Mouse (Mus musculus) limb, embryonic 11.5 days (tissue): ENCODE measurements at regions not wholly inside any gene's neighbourhood (a gene's known extent, or its start where the extent isn't known, plus 50 kb on each side); places are given as distances from the start of the nearest gene placed in this dataset.
"Not testable (repeated sequence)": the region's sequence is repeated elsewhere in the genome, so short reads cannot be mapped to it uniquely, and the experiment has no call there.

Experiments used
- ATAC-seq: fragments of 200-750 bp; cut with Nextera tagmentation; 2 replicates; pipeline ENCODE4 v1.8.0; 2017; ENCODE audit warnings: low read depth; ENCODE audit not compliant: insufficient number of reproducible peaks, low FRiP score, low TSS enrichment
- DNase-seq: peaks from one replicate; pipeline ENCODE4 v3.0.0-alpha.2; 2015; ENCODE audit warnings: low spot score
- H3K27ac ChIP-seq: fragments of 300-500 bp; sonication (generic); replicated peaks from 2 replicates; pipeline ENCODE4 v1.5.1; 2014; ENCODE audit warnings: low read depth, mild to moderate bottlenecking, low read length
- H3K27me3 ChIP-seq: fragments of 300-500 bp; sonication (generic); 2 replicates; pipeline ENCODE4 v1.6.1; 2014; ENCODE audit warnings: mild to moderate bottlenecking, low read length, mixed read lengths; ENCODE audit not compliant: control insufficient read depth, insufficient read depth
- H3K36me3 ChIP-seq: fragments of 300-500 bp; sonication (generic); 2 replicates; pipeline ENCODE4 v1.6.1; 2014; ENCODE audit warnings: mild to moderate bottlenecking, low read length, moderate library complexity, mixed read lengths; ENCODE audit not compliant: control insufficient read depth, insufficient read depth
- H3K4me1 ChIP-seq: fragments of 300-500 bp; sonication (generic); 2 replicates; pipeline ENCODE4 v1.6.1; 2014; ENCODE audit warnings: low read length, mixed read lengths; ENCODE audit not compliant: control insufficient read depth, insufficient read depth
- H3K4me2 ChIP-seq: fragments of 300-500 bp; sonication (generic); 2 replicates; pipeline ENCODE4 v1.6.1; 2014; ENCODE audit warnings: low read depth, mild to moderate bottlenecking, moderate library complexity; ENCODE audit not compliant: severe bottlenecking
- H3K4me3 ChIP-seq: fragments of 300-500 bp; sonication (generic); 2 replicates; pipeline ENCODE4 v1.5.1; 2014; ENCODE audit warnings: low read depth, low read length
- H3K9ac ChIP-seq: fragments of 300-500 bp; sonication (generic); 2 replicates; pipeline ENCODE4 v1.6.1; 2014; ENCODE audit warnings: mild to moderate bottlenecking, low read length
- H3K9me3 ChIP-seq: fragments of 300-500 bp; sonication (generic); 2 replicates; pipeline ENCODE4 v1.6.1; 2016; ENCODE audit warnings: low read length; ENCODE audit not compliant: control insufficient read depth
- WGBS: fragments of 180-500 bp; shearing (Covaris S2); extraction: QIAGEN DNeasy Blood & Tissue Kit; methylation state at CpG from one replicate; pipeline ENCODE4 v1.1.7; 2014; 5-methylcytosine and 5-hydroxymethylcytosine counted together

GRCm38 (mm10) chr8:78127852-78128251, 85.2 kb upstream of the Ttc29 start:
- 27% methylated on average over 2 of the region's 2 CpGs for WGBS
- H3K27ac ChIP-seq: no peak overlapping the region

GRCm38 (mm10) chr8:78129061-78129460, 84.0 kb upstream of the Ttc29 start:
- no peaks in the 10 kb centered on the region for H3K4me1 ChIP-seq
- DNase-seq (no peak), ATAC-seq (no peak)
- no peak overlapping the region for H3K4me3 ChIP-seq
- H3K9me3 ChIP-seq: no peaks in the 10 kb centered on the region
- H3K27me3 ChIP-seq: no peaks in the 10 kb centered on the region
- no peaks in the 10 kb centered on the region for H3K36me3 ChIP-seq
- 77% methylated on average over 5 of the region's 5 CpGs for WGBS
- no peak overlapping the region for H3K27ac ChIP-seq
- no peak overlapping the region for H3K9ac ChIP-seq
- no peak overlapping the region for H3K4me2 ChIP-seq

More at GRCm38 (mm10) chr8:78127852-78128251, 85.2 kb upstream of the Ttc29 start:
- H3K9me3 ChIP-seq: no peaks in the 10 kb centered on the region
- H3K4me1 ChIP-seq: no peaks in the 10 kb centered on the region
- H3K9ac ChIP-seq: no peak overlapping the region
- H3K4me3 ChIP-seq: no peak overlapping the region
- DNase-seq: peak; percentile 65
- H3K27me3 ChIP-seq: no peaks in the 10 kb centered on the region
- no peaks in the 10 kb centered on the region for H3K36me3 ChIP-seq
- ATAC-seq: no peak
- H3K4me2 ChIP-seq: no peak overlapping the region

- ATAC-seq, H3K36me3 ChIP-seq, H3K4me1 ChIP-seq, H3K4me2 ChIP-seq, DNase-seq, H3K27me3 ChIP-seq, H3K9me3 ChIP-seq, H3K9ac ChIP-seq, H3K4me3 ChIP-seq, H3K27ac ChIP-seq: not testable (repeated sequence)
- WGBS: 53% methylated on average over 12 of the region's 15 CpGs
Measured at GRCm38 (mm10) chr8:78139514-78139913, 73.6 kb upstream of the Ttc29 start.

- DNase-seq: no peak
- ATAC-seq: no peak
- Histone ChIP-seq H3K4me1 (no peaks in the 10 kb centered on the region), H3K4me3 (no peak overlapping the region), H3K4me2 (no peak overlapping the region), H3K36me3 (no peaks in the 10 kb centered on the region), H3K9me3 (no peaks in the 10 kb centered on the region), H3K27ac (no peak overlapping the region), H3K9ac (no peak overlapping the region), H3K27me3 (no peaks in the 10 kb centered on the region)
- 88% methylated on average over 6 of the region's 6 CpGs for WGBS
Measured at GRCm38 (mm10) chr8:78147170-78147569, 65.9 kb upstream of the Ttc29 start.

- no peak overlapping the region for H3K9ac ChIP-seq
- H3K4me1 ChIP-seq: no peaks in the 10 kb centered on the region
- H3K27ac ChIP-seq: no peak overlapping the region
- H3K27me3 ChIP-seq: no peaks in the 10 kb centered on the region
- no peaks in the 10 kb centered on the region for H3K36me3 ChIP-seq
- WGBS: 81% methylated on average over 2 of the region's 2 CpGs
- ATAC-seq (no peak), DNase-seq (no peak)
- no peak overlapping the region for H3K4me2 ChIP-seq
- H3K9me3 ChIP-seq: no peaks in the 10 kb centered on the region
- no peak overlapping the region for H3K4me3 ChIP-seq
Measured at GRCm38 (mm10) chr8:78148006-78148405, 65.1 kb upstream of the Ttc29 start.

GRCm38 (mm10) chr8:78154873-78155272, 58.2 kb upstream of the Ttc29 start:
- no peak for DNase-seq
- H3K4me3 ChIP-seq: no peak overlapping the region
- H3K36me3 ChIP-seq: no peaks in the 10 kb centered on the region
- H3K4me1 ChIP-seq: 0 out of 2 replicates have a peak, but pooled peaks cover 3% of the 10 kb centered on the region
- no peaks in the 10 kb centered on the region for H3K9me3 ChIP-seq
- no peaks in the 10 kb centered on the region for H3K27me3 ChIP-seq
- no peak for ATAC-seq
- 43% methylated on average over 8 of the region's 8 CpGs for WGBS
- H3K9ac ChIP-seq: no peak overlapping the region
- no peak overlapping the region for H3K27ac ChIP-seq
- no peak overlapping the region for H3K4me2 ChIP-seq

- Histone ChIP-seq H3K4me3 (no peak overlapping the region), H3K9ac (no peak overlapping the region), H3K9me3 (no peaks in the 10 kb centered on the region), H3K27me3 (no peaks in the 10 kb centered on the region), H3K36me3 (no peaks in the 10 kb centered on the region), H3K27ac (no peak overlapping the region), H3K4me1 (0 out of 2 replicates have a peak, but pooled peaks cover 5% of the 10 kb centered on the region), H3K4me2 (no peak overlapping the region)
- 69% methylated on average over 1 of the region's 1 CpGs for WGBS
- DNase-seq (no peak), ATAC-seq (no peak)
Measured at GRCm38 (mm10) chr8:78162046-78162445, 51.1 kb upstream of the Ttc29 start.

- DNase-seq (no peak), ATAC-seq (no peak)
- Histone ChIP-seq H3K9ac (no peak overlapping the region), H3K9me3 (no peaks in the 10 kb centered on the region), H3K27ac (no peak overlapping the region), H3K4me3 (no peak overlapping the region), H3K36me3 (no peaks in the 10 kb centered on the region), H3K4me2 (no peak overlapping the region), H3K27me3 (no peaks in the 10 kb centered on the region), H3K4me1 (0 out of 2 replicates have a peak, but pooled peaks cover 5% of the 10 kb centered on the region)
- 95% methylated on average over 5 of the region's 5 CpGs for WGBS
Measured at GRCm38 (mm10) chr8:78162763-78163508, 50.2 kb upstream of the Ttc29 start.
